Mouse (Mus musculus): ENCODE results near the gene Siva1. TPM values are rescaled to one million over a fixed set of nuclear protein-coding genes. Genes with fewer than 3 reads are reported as not detected.

Siva1 gene
- polyA plus RNA-seq, 1 experiment, result 58.6 TPM

GRCm38 (mm10) chr12:112604709-112605649 lies 39.5 kb upstream of the Siva1 start:
- 64% methylated on average over 20 of the region's 20 CpGs for WGBS
- DNase-seq, result no peak
- H3K4me1 ChIP-seq (ENCODE audit: control insufficient read depth, insufficient read depth, low read length), result no peaks in the 10 kb centered on the region
- no peak overlapping the region for H3K4me3 ChIP-seq (replicated peaks; ENCODE audit: extremely low read depth, low read depth, low read length)
- TF ChIP-seq POLR2A (IDR thresholded peaks at IDR 0.05; ENCODE audit: borderline replicate concordance, extremely low read depth, low read depth, low read length) (no peak), CTCF (IDR thresholded peaks at IDR 0.05; ENCODE audit: insufficient read depth, low read length) (peak; percentile 26; the same call in 1 of the 2 replicates)

GRCm38 (mm10) chr12:112605766-112606165 lies 38.7 kb upstream of the Siva1 start:
- Histone ChIP-seq H3K4me3 (replicated peaks; ENCODE audit: extremely low read depth, low read depth, low read length) (no peak overlapping the region), H3K4me1 (ENCODE audit: control insufficient read depth, insufficient read depth, low read length) (no peaks in the 10 kb centered on the region)
- WGBS, result 47% methylated on average over 6 of the region's 6 CpGs
- TF ChIP-seq CTCF (IDR thresholded peaks at IDR 0.05; ENCODE audit: insufficient read depth, low read length) (peak; percentile 88), POLR2A (IDR thresholded peaks at IDR 0.05; ENCODE audit: borderline replicate concordance, extremely low read depth, low read depth, low read length) (no peak)
- DNase-seq, result peak; percentile 76

GRCm38 (mm10) chr12:112606998-112607397 lies 37.5 kb upstream of the Siva1 start:
- TF ChIP-seq POLR2A (IDR thresholded peaks at IDR 0.05; ENCODE audit: borderline replicate concordance, extremely low read depth, low read depth, low read length) (no peak), CTCF (IDR thresholded peaks at IDR 0.05; ENCODE audit: insufficient read depth, low read length) (no peak)
- no peaks in the 10 kb centered on the region for H3K4me1 ChIP-seq (ENCODE audit: control insufficient read depth, insufficient read depth, low read length)
- no peak overlapping the region for H3K4me3 ChIP-seq (replicated peaks; ENCODE audit: extremely low read depth, low read depth, low read length)
- no peak for DNase-seq
- WGBS, result 80% methylated on average over 6 of the region's 6 CpGs

GRCm38 (mm10) chr12:112609031-112609430 lies 35.4 kb upstream of the Siva1 start:
- no peak overlapping the region for H3K4me3 ChIP-seq (replicated peaks; ENCODE audit: extremely low read depth, low read depth, low read length)
- H3K4me1 ChIP-seq (ENCODE audit: control insufficient read depth, insufficient read depth, low read length), result no peaks in the 10 kb centered on the region
- TF ChIP-seq POLR2A (IDR thresholded peaks at IDR 0.05; ENCODE audit: borderline replicate concordance, extremely low read depth, low read depth, low read length) (no peak), CTCF (IDR thresholded peaks at IDR 0.05; ENCODE audit: insufficient read depth, low read length) (no peak)
- whole genome bisulfite sequencing, result 90% methylated on average over 10 of the region's 10 CpGs
- no peak for DNase-seq

GRCm38 (mm10) chr12:112616668-112617067 lies 27.8 kb upstream of the Siva1 start:
- DNase-seq, result no peak
- Histone ChIP-seq H3K4me1 (ENCODE audit: control insufficient read depth, insufficient read depth, low read length) (peaks cover 12% of the 10 kb centered on the region; the same call in 1 of the 2 replicates), H3K4me3 (replicated peaks; ENCODE audit: extremely low read depth, low read depth, low read length) (no peak overlapping the region)
- WGBS, result 48% methylated on average over 9 of the region's 9 CpGs
- no peak for TF ChIP-seq CTCF (IDR thresholded peaks at IDR 0.05; ENCODE audit: insufficient read depth, low read length)
- TF ChIP-seq POLR2A (IDR thresholded peaks at IDR 0.05; ENCODE audit: borderline replicate concordance, extremely low read depth, low read depth, low read length), result no peak

DNA sequence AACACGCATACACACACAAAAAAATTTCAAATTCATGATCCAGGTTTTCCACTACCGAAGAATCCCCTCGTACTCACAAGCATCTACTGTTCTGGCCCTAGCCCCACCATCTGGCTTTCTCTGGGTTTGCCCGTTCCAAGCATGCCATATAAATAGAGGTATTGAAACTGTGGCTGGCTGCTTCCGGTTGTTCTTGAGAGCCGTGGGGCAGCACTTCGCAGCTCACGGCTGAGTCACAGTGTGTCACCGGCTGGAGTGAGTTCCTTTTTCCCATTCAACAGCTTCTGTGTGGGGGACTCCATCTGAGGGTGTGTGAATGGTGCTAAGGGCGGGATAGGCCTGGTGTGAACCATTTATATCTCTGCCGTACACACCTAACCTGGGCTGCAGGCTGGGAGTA lies 27.3 kb upstream of the Siva1 start:
- DNase-seq, result no peak
- 59% methylated on average over 11 of the region's 11 CpGs for WGBS
- peaks cover 12% of the 10 kb centered on the region; the same call in 1 of the 2 replicates for H3K4me1 ChIP-seq (ENCODE audit: control insufficient read depth, insufficient read depth, low read length)
- no peak for TF ChIP-seq CTCF (IDR thresholded peaks at IDR 0.05; ENCODE audit: insufficient read depth, low read length)
- TF ChIP-seq POLR2A (IDR thresholded peaks at IDR 0.05; ENCODE audit: borderline replicate concordance, extremely low read depth, low read depth, low read length), result no peak
- no peak overlapping the region for H3K4me3 ChIP-seq (replicated peaks; ENCODE audit: extremely low read depth, low read depth, low read length)

DNA sequence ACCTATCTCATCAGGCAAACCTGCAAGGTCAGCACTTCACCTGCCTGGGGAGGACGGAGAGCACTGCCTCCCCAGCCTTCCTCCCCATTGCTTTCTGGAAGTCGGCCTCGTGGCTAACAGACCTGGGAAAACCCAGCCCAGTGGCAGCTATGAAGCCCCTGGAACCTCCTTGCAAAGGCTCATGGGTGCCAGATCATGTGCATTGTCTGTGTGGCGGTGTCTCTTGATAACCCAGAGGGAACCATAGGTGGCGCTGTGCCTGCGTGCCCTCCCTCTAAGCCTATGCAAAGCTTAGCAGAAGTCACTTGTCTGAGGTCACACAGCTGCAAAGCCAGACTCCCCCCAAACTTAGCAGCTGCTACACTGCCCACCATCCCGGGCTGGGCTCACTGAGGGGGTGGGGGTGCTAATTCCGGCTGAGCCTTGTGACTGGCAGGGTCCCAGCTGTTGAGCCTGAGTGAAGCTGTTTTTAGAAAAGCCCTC lies 26.5 kb upstream of the Siva1 start:
- TF ChIP-seq POLR2A (IDR thresholded peaks at IDR 0.05; ENCODE audit: borderline replicate concordance, extremely low read depth, low read depth, low read length) (no peak), CTCF (IDR thresholded peaks at IDR 0.05; ENCODE audit: insufficient read depth, low read length) (peak; percentile 84)
- DNase-seq, result peak; percentile 54
- 14% methylated on average over 8 of the region's 8 CpGs for WGBS
- Histone ChIP-seq H3K4me1 (ENCODE audit: control insufficient read depth, insufficient read depth, low read length) (peaks cover 12% of the 10 kb centered on the region; the same call in 1 of the 2 replicates), H3K4me3 (replicated peaks; ENCODE audit: extremely low read depth, low read depth, low read length) (no peak overlapping the region)

GRCm38 (mm10) chr12:112618981-112619685 lies 25.3 kb upstream of the Siva1 start:
- no peak for DNase-seq
- Histone ChIP-seq H3K4me3 (replicated peaks; ENCODE audit: extremely low read depth, low read depth, low read length) (peak overlapping the region; percentile 77), H3K4me1 (ENCODE audit: control insufficient read depth, insufficient read depth, low read length) (peaks cover 12% of the 10 kb centered on the region; the same call in 1 of the 2 replicates)
- TF ChIP-seq CTCF (IDR thresholded peaks at IDR 0.05; ENCODE audit: insufficient read depth, low read length), result no peak
- TF ChIP-seq POLR2A (IDR thresholded peaks at IDR 0.05; ENCODE audit: borderline replicate concordance, extremely low read depth, low read depth, low read length), result no peak
- WGBS, result 30% methylated on average over 13 of the region's 13 CpGs

DNA sequence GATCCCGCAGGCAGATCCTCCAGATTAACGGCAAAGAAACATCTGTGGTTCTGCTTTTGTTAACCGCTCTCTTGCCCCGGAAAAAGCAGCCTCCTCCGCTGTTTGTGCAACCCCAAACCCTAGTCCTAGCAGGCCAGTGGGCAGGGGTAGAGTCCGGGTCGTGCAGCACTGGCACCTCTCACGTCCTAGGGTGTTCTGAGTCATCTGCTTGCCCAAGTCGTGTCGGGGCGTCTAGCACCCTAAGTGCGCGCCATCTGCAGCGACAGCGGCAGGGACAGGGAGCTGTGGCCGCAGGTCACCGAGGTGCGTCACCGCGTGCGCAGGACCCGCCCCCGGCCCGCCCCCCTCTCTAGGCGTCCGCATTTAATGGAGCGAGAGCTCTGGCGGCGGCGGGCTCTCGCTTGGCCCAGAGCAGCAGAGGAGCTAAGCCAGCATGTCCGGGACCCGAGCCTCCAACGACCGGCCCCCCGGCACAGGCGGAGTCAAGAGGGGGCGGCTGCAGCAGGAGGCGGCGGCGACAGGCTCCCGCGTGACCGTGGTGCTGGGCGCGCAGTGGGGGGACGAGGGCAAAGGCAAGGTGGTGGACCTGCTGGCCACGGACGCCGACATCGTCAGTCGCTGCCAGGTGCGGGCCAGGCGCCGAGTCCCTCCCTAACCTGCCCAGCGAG lies 24.7 kb upstream of the Siva1 start, which contains the start of gene Adssl1:
Gene Adssl1 (plus strand): TSS at position 360 of the 668 bp plus-strand sequence.
- peak; percentile 63 for DNase-seq
- 1% methylated on average over 56 of the region's 56 CpGs for WGBS
- Histone ChIP-seq H3K4me3 (replicated peaks; ENCODE audit: extremely low read depth, low read depth, low read length) (peak within 1 kb of the TSS; percentile 77), H3K4me1 (ENCODE audit: control insufficient read depth, insufficient read depth, low read length) (peaks cover 12% of the 10 kb centered on the region; the same call in 1 of the 2 replicates)
- TF ChIP-seq POLR2A (IDR thresholded peaks at IDR 0.05; ENCODE audit: borderline replicate concordance, extremely low read depth, low read depth, low read length) (peak; percentile 58; the same call in 1 of the 2 replicates), CTCF (IDR thresholded peaks at IDR 0.05; ENCODE audit: insufficient read depth, low read length) (no peak)
